Mouse (Mus musculus) G1E (cell line): ENCODE results near the gene Notum. TPM values are rescaled to one million over a fixed set of nuclear protein-coding genes. Genes with fewer than 3 reads are reported as not detected.
"Not testable (repeated sequence)": the region's sequence is repeated elsewhere in the genome, so short reads cannot be mapped to it uniquely, and the experiment has no call there.

ENCODE experiments used
- ATAC-seq: 2 replicates; pipeline ENCODE4 v1.8.0; 2016; ENCODE audit warnings: mild to moderate bottlenecking; ENCODE audit not compliant: insufficient number of reproducible peaks, poor library complexity, low FRiP score, severe bottlenecking; ENCODE audit errors: extremely low read depth
- DNase-seq: peaks from one replicate; pipeline ENCODE4 v3.0.0; 2012; ENCODE audit warnings: low spot score
- H3K27me3 ChIP-seq: 2 replicates; pipeline ENCODE4 v1.6.1; 2012; ENCODE audit warnings: mild to moderate bottlenecking, low read length, inconsistent platforms; ENCODE audit not compliant: insufficient read depth
- H3K36me3 ChIP-seq: replicated peaks from 2 replicates; pipeline ENCODE3; 2012; ENCODE audit warnings: mild to moderate bottlenecking, inconsistent platforms
- H3K4me1 ChIP-seq: 2 replicates; pipeline ENCODE4 v1.6.1; 2012; ENCODE audit warnings: low read depth, low read length, inconsistent platforms, mixed read lengths; ENCODE audit not compliant: insufficient read depth
- H3K4me3 ChIP-seq: 2 replicates; pipeline ENCODE4 v1.5.1; 2012; ENCODE audit warnings: low read depth, mild to moderate bottlenecking, inconsistent platforms, low read length, moderate library complexity, mixed read lengths
- H3K9me3 ChIP-seq: replicated peaks from 2 replicates; pipeline ENCODE4 v1.6.1; 2012; ENCODE audit warnings: inconsistent platforms
- CTCF ChIP-seq: IDR thresholded peaks from 2 replicates; pipeline ENCODE4 v1.5.1; 2012; ENCODE audit warnings: low read depth, low read length, inconsistent platforms, mixed read lengths
- GATA1 ChIP-seq: IDR thresholded peaks from 2 replicates; pipeline ENCODE4 v1.6.1; 2012; ENCODE audit warnings: borderline replicate concordance, low read length, inconsistent platforms, mixed read lengths
- GATA2 ChIP-seq: IDR thresholded peaks from 2 replicates; pipeline ENCODE4 v1.6.1; 2012; ENCODE audit warnings: low read depth, low read length, inconsistent platforms, borderline replicate concordance
- POLR2AphosphoS5 ChIP-seq: IDR thresholded peaks from 2 replicates; pipeline ENCODE4 v1.6.1; 2012; ENCODE audit warnings: low read depth, low read length, inconsistent platforms; ENCODE audit not compliant: insufficient replicate concordance
- TAL1 ChIP-seq: conservative IDR thresholded peaks from 2 replicates; pipeline ENCODE4 v1.6.1; 2012; ENCODE audit warnings: low read depth, low read length, inconsistent platforms, mixed read lengths
- polyA plus RNA-seq: library from polyadenylated mRNA; stranded (reverse); fragments of >175 nt; gene quantifications from 2 replicates; pipeline ENCODE4 v1.2.3, GENCODE M21; 2012
- total RNA-seq, 2 experiments: library from RNA; stranded (forward) in 1 of 2; stranded (reverse) in 1 of 2; fragments of 200-1000 nt in 1 of 2; fragments of >200 nt in 1 of 2; fragmentation: Nextera tagmentation in 1 of 2; gene quantifications; 2 replicates each; pipeline ENCODE4 v1.2.3; 2014 to 2017

The Notum gene
- total and polyA plus RNA-seq, 3 experiments = 0.16 TPM; not detected in 2

GRCm38 (mm10) chr11:120683536-120683935, 22.6 kb upstream of the Notum start:
- Histone ChIP-seq H3K9me3 (no peaks in the 10 kb centered on the region), H3K36me3 (peaks cover 95% of the 10 kb centered on the region), H3K4me1 (peaks cover 3% of the 10 kb centered on the region; the same call in 1 of the 2 replicates), H3K4me3 (no peak overlapping the region), H3K27me3 (no peaks in the 10 kb centered on the region)
- ATAC-seq (no peak), DNase-seq (no peak)
- TF ChIP-seq CTCF = no peak
- TF ChIP-seq POLR2AphosphoS5 = no peak
- no peak for TF ChIP-seq TAL1
- no peak for TF ChIP-seq GATA1
- no peak for TF ChIP-seq GATA2

- Histone ChIP-seq H3K4me3 (no peak overlapping the region), H3K36me3 (peaks cover 95% of the 10 kb centered on the region), H3K9me3 (no peaks in the 10 kb centered on the region), H3K27me3 (no peaks in the 10 kb centered on the region), H3K4me1 (peaks cover 3% of the 10 kb centered on the region; the same call in 1 of the 2 replicates)
- DNase-seq (no peak), ATAC-seq (no peak)
- no peak for TF ChIP-seq GATA1
- no peak for TF ChIP-seq TAL1
- TF ChIP-seq GATA2 = no peak
- TF ChIP-seq POLR2AphosphoS5 = no peak
- no peak for TF ChIP-seq CTCF
Measured at GRCm38 (mm10) chr11:120682683-120683082, 21.7 kb upstream of the Notum start.

DNA sequence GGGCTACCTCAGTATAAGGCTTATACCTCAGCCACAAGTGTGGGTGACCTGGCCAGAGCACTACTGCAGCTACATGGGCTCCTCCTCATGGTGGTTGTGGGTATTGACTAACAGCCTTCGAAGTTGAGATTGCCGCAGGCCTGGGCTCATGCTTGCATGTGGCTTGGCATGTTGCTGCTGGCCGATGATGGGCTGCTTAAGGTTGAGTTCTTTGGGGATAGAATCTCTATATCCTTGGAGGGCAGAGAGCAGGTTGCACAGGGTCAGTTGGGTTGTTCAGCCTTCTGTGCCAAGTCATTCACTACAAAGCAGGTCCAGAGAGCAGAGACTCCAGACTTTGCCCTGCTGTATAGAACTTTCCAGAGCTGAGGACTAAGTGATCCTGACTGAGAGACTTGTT, 18.9 kb upstream of the Notum start:
- Histone ChIP-seq H3K4me1 (peaks cover 13% of the 10 kb centered on the region; the same call in 1 of the 2 replicates), H3K27me3 (no peaks in the 10 kb centered on the region), H3K9me3 (no peaks in the 10 kb centered on the region), H3K36me3 (peaks cover 93% of the 10 kb centered on the region), H3K4me3 (no peak overlapping the region)
- TF ChIP-seq GATA2 (no peak), GATA1 (no peak)
- ATAC-seq (no peak), DNase-seq (peak; percentile 19)

GRCm38 (mm10) chr11:120676951-120677350, 16.0 kb upstream of the Notum start:
- H3K4me1 ChIP-seq = peaks cover 30% of the 10 kb centered on the region
- H3K9me3 ChIP-seq = no peaks in the 10 kb centered on the region
- H3K27me3 ChIP-seq = no peaks in the 10 kb centered on the region
- H3K4me3 ChIP-seq = no peak overlapping the region
- TF ChIP-seq POLR2AphosphoS5 (no peak), GATA1 (no peak), GATA2 (no peak), CTCF (no peak), TAL1 (no peak)
- ATAC-seq (no peak), DNase-seq (no peak)
- peaks cover 73% of the 10 kb centered on the region for H3K36me3 ChIP-seq

GRCm38 (mm10) chr11:120675875-120676274, 14.9 kb upstream of the Notum start:
- peaks cover 66% of the 10 kb centered on the region for H3K36me3 ChIP-seq
- ATAC-seq, H3K4me3 ChIP-seq, H3K27me3 ChIP-seq, DNase-seq, H3K9me3 ChIP-seq: not testable (repeated sequence)
- peaks cover 31% of the 10 kb centered on the region for H3K4me1 ChIP-seq

DNA sequence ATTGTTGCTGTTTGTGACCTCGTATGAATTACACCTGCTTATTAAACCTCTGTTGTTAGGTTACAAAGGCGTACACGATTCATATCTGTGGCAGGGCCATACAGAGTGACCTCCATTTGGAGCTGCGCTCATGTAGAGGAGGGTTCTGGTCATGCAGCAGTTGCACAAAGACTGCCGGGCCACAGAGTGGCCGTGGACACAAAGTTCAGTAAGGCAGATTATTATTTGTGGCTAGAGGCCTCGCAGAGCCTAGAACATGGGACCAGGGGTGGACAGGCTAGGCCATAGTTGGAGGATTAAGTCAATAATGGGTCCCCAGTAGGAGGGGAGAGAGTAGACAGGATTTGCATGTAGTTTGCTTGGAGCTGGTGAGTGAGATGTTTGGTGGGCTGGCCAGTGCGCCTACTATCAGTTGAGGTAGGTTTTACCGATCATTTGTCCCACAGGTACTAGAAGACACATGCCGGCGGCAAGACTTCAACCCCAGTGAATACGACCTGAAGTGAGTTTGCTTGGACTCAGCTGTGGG, 12.7 kb upstream of the Notum start:
- Histone ChIP-seq H3K27me3 (0 out of 2 replicates have a peak, but pooled peaks cover 3% of the 10 kb centered on the region), H3K9me3 (no peaks in the 10 kb centered on the region), H3K4me3 (peak overlapping the region; percentile 82), H3K36me3 (peaks cover 44% of the 10 kb centered on the region), H3K4me1 (peaks cover 28% of the 10 kb centered on the region)
- TF ChIP-seq POLR2AphosphoS5 = no peak
- TF ChIP-seq CTCF = no peak
- no peak for TF ChIP-seq TAL1
- TF ChIP-seq GATA1 = no peak
- no peak for TF ChIP-seq GATA2
- DNase-seq (peak; percentile 12), ATAC-seq (no peak)
